Comparison of ENCODE assay signal across 16 mouse cellular contexts in genomic region chr10:47652341-47652740, GRCm38 (mm10).
"Had no signal": no experiment of that assay in that cellular context is flagged by ENCODE, and none has a peak within 500 bp of the region (broad histone marks: within the 10 kb centered on the region; RNA-seq: fewer than 3 reads in every experiment).

No protein-coding gene starts in this region.

- H3K4me1 ChIP-seq: neural tube, embryonic 13.5 days; neural tube, embryonic 15.5 days; stomach, embryonic 15.5 days had no signal

- H3K36me3 ChIP-seq: neural tube, embryonic 13.5 days; neural tube, embryonic 15.5 days; stomach, embryonic 15.5 days had no signal

- H3K9me3 ChIP-seq: neural tube, embryonic 13.5 days; neural tube, embryonic 15.5 days; stomach, embryonic 15.5 days had no signal

- H3K27me3 ChIP-seq: neural tube, embryonic 13.5 days; neural tube, embryonic 15.5 days; stomach, embryonic 15.5 days had no signal

- H3K27ac ChIP-seq: neural tube, embryonic 13.5 days; neural tube, embryonic 15.5 days; stomach, embryonic 15.5 days; stomach, postnatal 0 days had no signal

- H3K4me2 ChIP-seq: neural tube, embryonic 13.5 days; neural tube, embryonic 15.5 days; stomach, embryonic 15.5 days had no signal

- H3K4me3 ChIP-seq: neural tube, embryonic 13.5 days; neural tube, embryonic 15.5 days; stomach, embryonic 15.5 days had no signal

- H3K9ac ChIP-seq: neural tube, embryonic 13.5 days; neural tube, embryonic 15.5 days; stomach, embryonic 15.5 days had no signal

- DNase-seq: retina, postnatal 1 day; right cerebral cortex, adult 18-20 months; right cerebral cortex, postnatal 14 days; right cerebral cortex, postnatal 25 days; right cerebral cortex, postnatal 4 days; spleen, adult 18-20 months; thymus, adult 18-20 months; thymus, adult 2 months; thymus, postnatal 14 days; thymus, postnatal 25 days; thymus, postnatal 36 days; thymus, postnatal 4 days had no signal
